Comparison of ENCODE assay signal across 11 mouse cellular contexts in the genomic region with DNA sequence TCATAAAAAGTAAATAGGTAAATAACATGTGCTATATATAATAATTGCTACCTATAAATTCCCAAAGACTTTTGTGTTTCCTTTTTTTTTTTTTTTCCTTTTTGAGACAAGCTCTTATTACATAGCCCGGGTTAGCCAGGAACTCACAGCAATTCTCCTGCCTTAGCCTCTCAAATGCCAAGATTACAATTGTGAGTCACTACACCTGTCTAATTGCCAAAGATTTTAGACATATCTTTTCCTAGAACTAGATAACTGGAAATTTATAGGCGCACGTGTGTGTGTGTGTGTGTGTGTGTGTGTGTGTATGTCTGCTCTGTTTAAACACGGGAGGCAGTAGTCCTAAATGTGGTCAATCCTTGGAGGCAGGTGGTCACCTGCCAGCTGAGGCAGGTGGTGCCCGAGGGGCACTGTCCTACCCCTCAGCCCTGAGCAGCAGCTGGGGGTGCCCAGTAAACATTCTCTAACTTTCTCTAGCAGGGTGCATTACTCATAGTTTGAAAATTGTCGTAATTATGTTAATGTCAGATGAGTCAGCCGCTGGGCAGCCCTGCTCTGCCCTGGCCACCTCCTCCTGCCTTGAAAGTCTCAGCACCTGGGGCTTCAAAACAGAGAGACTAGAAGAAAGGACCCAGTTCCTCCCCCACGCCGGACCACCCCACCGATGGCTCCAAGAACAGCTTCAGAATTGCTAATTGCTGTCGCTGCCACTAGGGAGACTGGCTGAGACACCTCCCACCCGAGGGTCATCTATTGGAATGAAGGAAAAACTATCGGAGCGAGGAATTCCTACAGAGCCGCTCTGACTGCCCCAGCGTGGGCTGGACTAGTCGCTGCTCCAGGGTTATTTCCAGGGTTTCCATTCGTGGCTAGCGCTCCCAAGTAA. TPM values are rescaled to one million over a fixed set of nuclear protein-coding genes. Genes with fewer than 3 reads are reported as not detected.
DNase-seq lines count a peak whose midpoint lies in the region; ATAC-seq and TF ChIP-seq lines count a peak whose summit lies in the region.
"Had no signal": no experiment of that assay in that cellular context is flagged by ENCODE, and none has a peak within 500 bp of the region (broad histone marks: within the 10 kb centered on the region; RNA-seq: fewer than 3 reads in every experiment).

No protein-coding gene starts in this region.

- no peaks in the 10 kb centered on the region for H3K4me1 ChIP-seq in heart, adult 2 months (ENCODE audit: control insufficient read depth, insufficient read depth, low read length)
- H3K4me1 ChIP-seq in neural tube, embryonic 12.5 days, result no peaks in the 10 kb centered on the region
- H3K4me1 ChIP-seq in intestine, embryonic 16.5 days (ENCODE audit: control insufficient read depth, insufficient read depth, low read length), result peaks cover 5% of the 10 kb centered on the region; the same call in 1 of the 2 replicates
- 0 out of 2 replicates have a peak, but pooled peaks cover 3% of the 10 kb centered on the region for H3K4me1 ChIP-seq in stomach, embryonic 16.5 days (ENCODE audit: control insufficient read depth, insufficient read depth, low read length)
- no peaks in the 10 kb centered on the region for H3K4me1 ChIP-seq in liver, embryonic 12.5 days
- H3K4me1 ChIP-seq: forebrain, embryonic 13.5 days; liver, embryonic 13.5 days had no signal

- TF ChIP-seq CTCF in heart, adult 2 months (IDR thresholded peaks at IDR 0.05), result no peak

- peak overlapping the region; percentile 35 for H3K4me2 ChIP-seq in neural tube, embryonic 12.5 days (replicated peaks)
- peak overlapping the region; percentile 27; the same call in 1 of the 2 replicates for H3K4me2 ChIP-seq in intestine, embryonic 16.5 days (ENCODE audit: low read depth, low read length)
- 0 out of 2 replicates have a peak overlapping the region, but pooled peaks have one; percentile 27 for H3K4me2 ChIP-seq in stomach, embryonic 16.5 days (ENCODE audit: low read depth, low read length)
- no peak overlapping the region for H3K4me2 ChIP-seq in liver, embryonic 12.5 days
- H3K4me2 ChIP-seq: forebrain, embryonic 13.5 days; liver, embryonic 13.5 days had no signal

- no peaks in the 10 kb centered on the region for H3K27me3 ChIP-seq in heart, adult 2 months (ENCODE audit: control insufficient read depth, insufficient read depth, low read length)
- peaks cover 3% of the 10 kb centered on the region; the same call in 1 of the 2 replicates for H3K27me3 ChIP-seq in neural tube, embryonic 12.5 days (replicated peaks)
- H3K27me3 ChIP-seq in intestine, embryonic 16.5 days (replicated peaks; ENCODE audit: control insufficient read depth, insufficient read depth, low read length), result no peaks in the 10 kb centered on the region
- H3K27me3 ChIP-seq in stomach, embryonic 16.5 days (ENCODE audit: control insufficient read depth, insufficient read depth, low read length), result no peaks in the 10 kb centered on the region
- H3K27me3 ChIP-seq in liver, embryonic 12.5 days (replicated peaks), result peaks cover 70% of the 10 kb centered on the region

- no peak overlapping the region for H3K9ac ChIP-seq in heart, adult 2 months (ENCODE audit: low read depth, low read length)
- H3K9ac ChIP-seq in neural tube, embryonic 12.5 days, result no peak overlapping the region
- H3K9ac ChIP-seq in intestine, embryonic 16.5 days (ENCODE audit: low read depth, low read length), result peak overlapping the region; percentile 14; the same call in 1 of the 2 replicates
- peak overlapping the region; percentile 47; the same call in 1 of the 2 replicates for H3K9ac ChIP-seq in stomach, embryonic 16.5 days (ENCODE audit: low read length)
- no peak overlapping the region for H3K9ac ChIP-seq in liver, embryonic 12.5 days
- H3K9ac ChIP-seq: forebrain, embryonic 13.5 days; liver, embryonic 13.5 days had no signal

- peak; percentile 86 for DNase-seq in heart, adult 11 months
- DNase-seq in heart, adult 2 months, result no peak
- DNase-seq in neural tube, embryonic 10.5 days (ENCODE audit: extremely low spot score, low spot score), result no peak
- DNase-seq in left cerebral cortex, adult 18-20 months (ENCODE audit: low spot score in 2 of 2), result no peak
- DNase-seq: liver, embryonic 13.5 days had no signal

- 28% methylated on average over 19 of the region's 19 CpGs for WGBS in heart, adult 2 months
- 31% methylated on average over 19 of the region's 19 CpGs for WGBS in neural tube, embryonic 12.5 days
- WGBS in intestine, embryonic 16.5 days, result 22% methylated on average over 19 of the region's 19 CpGs
- 25% methylated on average over 19 of the region's 19 CpGs for WGBS in stomach, embryonic 16.5 days
- WGBS in liver, embryonic 12.5 days (ENCODE audit: insufficient replicate concordance), result 31% methylated on average over 19 of the region's 19 CpGs

- H3K79me2 ChIP-seq in heart, adult 2 months (replicated peaks; ENCODE audit: control insufficient read depth, insufficient read depth, low read length), result no peaks in the 10 kb centered on the region

- H3K27ac ChIP-seq in heart, adult 2 months, result no peak overlapping the region
- H3K27ac ChIP-seq in neural tube, embryonic 12.5 days, result no peak overlapping the region
- no peak overlapping the region for H3K27ac ChIP-seq in intestine, embryonic 16.5 days (ENCODE audit: low read length)
- no peak overlapping the region for H3K27ac ChIP-seq in stomach, embryonic 16.5 days (ENCODE audit: low read length)
- no peak overlapping the region for H3K27ac ChIP-seq in liver, embryonic 12.5 days
- H3K27ac ChIP-seq: forebrain, embryonic 13.5 days; liver, embryonic 13.5 days had no signal

- intact Hi-C loops in heart, adult 2 months (cut with DNase I), result no loop called here

- no peak overlapping the region for H3K4me3 ChIP-seq in heart, adult 2 months
- no peak overlapping the region for H3K4me3 ChIP-seq in neural tube, embryonic 12.5 days
- H3K4me3 ChIP-seq in intestine, embryonic 16.5 days (ENCODE audit: low read length), result no peak overlapping the region
- H3K4me3 ChIP-seq in stomach, embryonic 16.5 days (replicated peaks; ENCODE audit: low read length), result no peak overlapping the region
- H3K4me3 ChIP-seq in liver, embryonic 12.5 days, result no peak overlapping the region
- H3K4me3 ChIP-seq: forebrain, embryonic 13.5 days; liver, embryonic 13.5 days had no signal

- H3K9me3 ChIP-seq in neural tube, embryonic 12.5 days, result no peaks in the 10 kb centered on the region
- no peaks in the 10 kb centered on the region for H3K9me3 ChIP-seq in intestine, embryonic 16.5 days (ENCODE audit: control insufficient read depth, low read length)
- no peaks in the 10 kb centered on the region for H3K9me3 ChIP-seq in stomach, embryonic 16.5 days (replicated peaks; ENCODE audit: control insufficient read depth, low read length)
- H3K9me3 ChIP-seq in liver, embryonic 12.5 days (replicated peaks), result no peaks in the 10 kb centered on the region
- H3K9me3 ChIP-seq: forebrain, embryonic 13.5 days; liver, embryonic 13.5 days had no signal

- TF ChIP-seq EP300 in heart, adult 2 months (IDR thresholded peaks at IDR 0.05; ENCODE audit: insufficient read depth, low read depth, low read length), result no peak

- no peaks in the 10 kb centered on the region for H3K36me3 ChIP-seq in heart, adult 2 months (ENCODE audit: control insufficient read depth, insufficient read depth, low read length)
- H3K36me3 ChIP-seq in neural tube, embryonic 12.5 days, result no peaks in the 10 kb centered on the region
- no peaks in the 10 kb centered on the region for H3K36me3 ChIP-seq in intestine, embryonic 16.5 days (ENCODE audit: control insufficient read depth, insufficient read depth, low read length)
- H3K36me3 ChIP-seq in stomach, embryonic 16.5 days (ENCODE audit: control insufficient read depth, insufficient read depth, low read length), result no peaks in the 10 kb centered on the region
- no peaks in the 10 kb centered on the region for H3K36me3 ChIP-seq in liver, embryonic 12.5 days
- H3K36me3 ChIP-seq: liver, embryonic 13.5 days had no signal

- no peak for TF ChIP-seq POLR2A in heart, adult 2 months (IDR thresholded peaks at IDR 0.05; ENCODE audit: insufficient read depth, low read depth, low read length)

- no peak for ATAC-seq in neural tube, embryonic 12.5 days (ENCODE audit: low FRiP score, low read depth)
- ATAC-seq in intestine, embryonic 16.5 days, result peak; percentile 62
- ATAC-seq in stomach, embryonic 16.5 days (ENCODE audit: insufficient read depth, low FRiP score), result peak; percentile 47; the same call in 1 of the 2 replicates
- ATAC-seq in liver, embryonic 12.5 days, result no peak
- ATAC-seq: forebrain, embryonic 13.5 days had no signal

RNA-seq across cellular contexts. Expression of gene Atf3, which starts 1.8 kb away (rescaled TPM):
- total RNA-seq in heart, adult 2 months (2021), result 10 to 100 TPM; 11.0 to 11.5 TPM
- polyA plus RNA-seq in heart, adult 2 months (2012; rRNA removed), result 3.6 and 7.1 TPM in 2 replicates
- 2.0 and 2.1 TPM in 2 replicates for polyA plus RNA-seq in neural tube, embryonic 12.5 days (2016; fragmentation: Nextera tagmentation; extraction: Ambion mirVana)
- 4.1 and 5.6 TPM in 2 replicates for polyA plus RNA-seq in intestine, embryonic 16.5 days (2015; fragmentation: Nextera tagmentation; extraction: Ambion mirVana)
- 4.7 and 5.9 TPM in 2 replicates for polyA plus RNA-seq in stomach, embryonic 16.5 days (2015; fragmentation: Nextera tagmentation; extraction: Ambion mirVana)
- polyA plus RNA-seq in liver, embryonic 12.5 days (2016; fragmentation: Nextera tagmentation; extraction: Ambion mirVana), result 2.3 and 2.4 TPM in 2 replicates
- 1 to 10 TPM in 1 of 2 experiments, under 1 TPM in 1; 0.91 to 3.1 TPM for total RNA-seq in left cerebral cortex, adult 18-20 months (2021)

RNA-seq across cellular contexts. Expression of gene Fam71a, which starts 51.4 kb away (rescaled TPM):
- not detected for total RNA-seq in heart, adult 2 months (2021)
- polyA plus RNA-seq in heart, adult 2 months (2012; rRNA removed), result not detected in 2 replicates
- not detected in 2 replicates for polyA plus RNA-seq in neural tube, embryonic 12.5 days (2016; fragmentation: Nextera tagmentation; extraction: Ambion mirVana)
- polyA plus RNA-seq in intestine, embryonic 16.5 days (2015; fragmentation: Nextera tagmentation; extraction: Ambion mirVana), result not detected in 2 replicates
- not detected in 2 replicates for polyA plus RNA-seq in stomach, embryonic 16.5 days (2015; fragmentation: Nextera tagmentation; extraction: Ambion mirVana)
- polyA plus RNA-seq in liver, embryonic 12.5 days (2016; fragmentation: Nextera tagmentation; extraction: Ambion mirVana), result not detected in 2 replicates
- not detected for total RNA-seq in left cerebral cortex, adult 18-20 months (2021)
- polyA plus RNA-seq: brain, embryonic 14.5 days; forebrain, embryonic 13.5 days; liver, embryonic 13.5 days had no signal

Comparison
In these comparisons a context has a peak if more than half of its experiments do, and no peak if none do; other contexts are left out.
1. H3K9ac ChIP-seq: peak in intestine, embryonic 16.5 days (single experiment) and stomach, embryonic 16.5 days (single experiment); none in heart, adult 2 months (single experiment), neural tube, embryonic 12.5 days (single experiment) and liver, embryonic 12.5 days (single experiment).
2. ATAC-seq: peak in intestine, embryonic 16.5 days (single experiment) and stomach, embryonic 16.5 days (single experiment); none in neural tube, embryonic 12.5 days (single experiment) and liver, embryonic 12.5 days (single experiment).